Mouse (Mus musculus): ENCODE results near the gene Poc1b.

GRCm38 (mm10) chr10:99106311-99106702 lies 529 bp upstream of the Poc1b start:
- TF ChIP-seq POLR2A (IDR thresholded peaks at IDR 0.05; ENCODE audit: borderline replicate concordance, extremely low read depth, low read depth, low read length) (no peak), CTCF (IDR thresholded peaks at IDR 0.05; ENCODE audit: insufficient read depth, low read length) (no peak)

All from lung, adult 2 months (tissue).